Mouse (Mus musculus): ENCODE measurements around the gene Auts2.

The Auts2 gene

GRCm38 (mm10) chr5:131922118-131922517 lies 621.0 kb downstream of the Auts2 start:
- DNase-seq (ENCODE audit: low spot score in 2 of 2), result no peak

GRCm38 (mm10) chr5:131919983-131920777 lies 623.0 kb downstream of the Auts2 start:
- DNase-seq (ENCODE audit: low spot score in 2 of 2), result no peak

- DNase-seq (ENCODE audit: low spot score in 2 of 2), result peak in 1 of 2 experiments; percentile 8
Measured at GRCm38 (mm10) chr5:131916791-131917403, 626.2 kb downstream of the Auts2 start.

GRCm38 (mm10) chr5:131913562-131913961 lies 629.6 kb downstream of the Auts2 start:
- no peak for DNase-seq (ENCODE audit: low spot score in 2 of 2)

GRCm38 (mm10) chr5:131912983-131913382 lies 630.2 kb downstream of the Auts2 start:
- no peak for DNase-seq (ENCODE audit: low spot score in 2 of 2)

GRCm38 (mm10) chr5:131906313-131906712 lies 636.8 kb downstream of the Auts2 start:
- DNase-seq (ENCODE audit: low spot score in 2 of 2), result no peak

GRCm38 (mm10) chr5:131904478-131904877 lies 638.7 kb downstream of the Auts2 start:
- no peak for DNase-seq (ENCODE audit: low spot score in 2 of 2)

- no peak for DNase-seq (ENCODE audit: low spot score in 2 of 2)
Measured at GRCm38 (mm10) chr5:131898048-131898638, 645.0 kb downstream of the Auts2 start.

- DNase-seq (ENCODE audit: low spot score in 2 of 2), result no peak
Measured at GRCm38 (mm10) chr5:131886636-131887035, 656.5 kb downstream of the Auts2 start.

GRCm38 (mm10) chr5:131876569-131876968 lies 666.6 kb downstream of the Auts2 start:
- no peak for DNase-seq (ENCODE audit: low spot score in 2 of 2)

- no peak for DNase-seq (ENCODE audit: low spot score in 2 of 2)
Measured at GRCm38 (mm10) chr5:131875976-131876375, 667.2 kb downstream of the Auts2 start.

GRCm38 (mm10) chr5:131873116-131873515 lies 670.0 kb downstream of the Auts2 start:
- no peak for DNase-seq (ENCODE audit: low spot score in 2 of 2)

GRCm38 (mm10) chr5:131869711-131870499 lies 673.2 kb downstream of the Auts2 start:
- no peak for DNase-seq (ENCODE audit: low spot score in 2 of 2)

- no peak for DNase-seq (ENCODE audit: low spot score in 2 of 2)
Measured at GRCm38 (mm10) chr5:131865200-131865599, 677.9 kb downstream of the Auts2 start.

GRCm38 (mm10) chr5:131857976-131858375 lies 685.2 kb downstream of the Auts2 start:
- DNase-seq (ENCODE audit: low spot score in 2 of 2), result no peak

GRCm38 (mm10) chr5:131855358-131855757 lies 687.8 kb downstream of the Auts2 start:
- DNase-seq (ENCODE audit: low spot score in 2 of 2), result peak; percentile 46 to 47

- DNase-seq (ENCODE audit: low spot score in 2 of 2), result no peak
Measured at GRCm38 (mm10) chr5:131851597-131852453, 691.3 kb downstream of the Auts2 start.

GRCm38 (mm10) chr5:131850632-131851335 lies 692.4 kb downstream of the Auts2 start:
- DNase-seq (ENCODE audit: low spot score in 2 of 2), result no peak

GRCm38 (mm10) chr5:131849644-131850043 lies 693.5 kb downstream of the Auts2 start:
- no peak for DNase-seq (ENCODE audit: low spot score in 2 of 2)

- DNase-seq (ENCODE audit: low spot score in 2 of 2), result no peak
Measured at GRCm38 (mm10) chr5:131844519-131844800, 698.7 kb downstream of the Auts2 start.

All from heart, adult 9 months (tissue).